Mouse (Mus musculus) liver, adult 2 months (tissue): ENCODE data around the gene Ciita.

ENCODE experiments used
- CTCF ChIP-seq: fragments of 200-500 bp; IDR thresholded peaks from 2 replicates; pipeline ENCODE4 v1.5.1; 2011; ENCODE audit warnings: low read depth, low read length, control low read depth
- POLR2A ChIP-seq: fragments of 200-500 bp; IDR thresholded peaks from 2 replicates; pipeline ENCODE4 v1.6.1; 2011; ENCODE audit warnings: low read length, control low read depth; ENCODE audit not compliant: insufficient read depth; ENCODE audit errors: extremely low read depth

GRCm38 (mm10) chr16:10446573-10447263, 33.1 kb upstream of the Ciita start:
- TF ChIP-seq CTCF = no peak
- TF ChIP-seq POLR2A = no peak
